Mouse (Mus musculus) c-Kit-positive CD71-positive TER-119-positive erythroid progenitor cells, embryonic 14.5 days (primary cell): ENCODE data around the gene Gm45021.
A peak's percentile ranks its signal among the peaks of the same experiment; 100 is the strongest.
"Not testable (repeated sequence)": the region's sequence is repeated elsewhere in the genome, so short reads cannot be mapped to it uniquely, and the experiment has no call there.

Source experiments
- DNase-seq: peaks from one replicate; pipeline ENCODE4 v3.0.0-alpha.2; 2013; ENCODE audit warnings: low spot score

Gm45021 gene

GRCm38 (mm10) chr6:48613464-48613863 is 24.1 kb downstream of the Gm45021 start:
- no peak for DNase-seq

GRCm38 (mm10) chr6:48614756-48615155 is 25.3 kb downstream of the Gm45021 start:
- no peak for DNase-seq

- no peak for DNase-seq
Measured at GRCm38 (mm10) chr6:48620031-48620430, 30.6 kb downstream of the Gm45021 start.

GRCm38 (mm10) chr6:48622186-48622843 is 32.9 kb downstream of the Gm45021 start:
- DNase-seq: not testable (repeated sequence)

- DNase-seq: no peak
Measured at GRCm38 (mm10) chr6:48623460-48623859, 34.0 kb downstream of the Gm45021 start.

GRCm38 (mm10) chr6:48626464-48626863 is 37.1 kb downstream of the Gm45021 start, which contains the start of gene AI854703:
Gene AI854703 (plus strand): TSS chr6:48626764.
- no peak for DNase-seq

GRCm38 (mm10) chr6:48626984-48627383 is 37.6 kb downstream of the Gm45021 start:
- DNase-seq: no peak

GRCm38 (mm10) chr6:48627511-48627924 is 38.1 kb downstream of the Gm45021 start:
- DNase-seq: no peak

- no peak for DNase-seq
Measured at GRCm38 (mm10) chr6:48628377-48628776, 39.0 kb downstream of the Gm45021 start.

- DNase-seq: no peak
Measured at GRCm38 (mm10) chr6:48628808-48629660, 39.6 kb downstream of the Gm45021 start.

GRCm38 (mm10) chr6:48629661-48630034 is 40.2 kb downstream of the Gm45021 start:
- no peak for DNase-seq

GRCm38 (mm10) chr6:48630831-48631230 is 41.4 kb downstream of the Gm45021 start:
- no peak for DNase-seq

GRCm38 (mm10) chr6:48635105-48635504 is 45.7 kb downstream of the Gm45021 start:
- DNase-seq: no peak

- DNase-seq: no peak
Measured at GRCm38 (mm10) chr6:48636515-48636914, 47.1 kb downstream of the Gm45021 start.

GRCm38 (mm10) chr6:48637811-48638500 is 48.5 kb downstream of the Gm45021 start:
- no peak for DNase-seq

GRCm38 (mm10) chr6:48638553-48638952 is 49.1 kb downstream of the Gm45021 start:
- no peak for DNase-seq

GRCm38 (mm10) chr6:48641391-48641790 is 52.0 kb downstream of the Gm45021 start:
- no peak for DNase-seq

GRCm38 (mm10) chr6:48642764-48643292 is 53.4 kb downstream of the Gm45021 start:
- DNase-seq: peak; percentile 29

GRCm38 (mm10) chr6:48645660-48646308 is 56.4 kb downstream of the Gm45021 start:
- DNase-seq: peak; percentile 49

GRCm38 (mm10) chr6:48646309-48646690 is 56.9 kb downstream of the Gm45021 start:
- no peak for DNase-seq

- DNase-seq: no peak
Measured at GRCm38 (mm10) chr6:48646995-48647394, 57.6 kb downstream of the Gm45021 start, which contains the start of gene Gimap8. Gene Gimap8 (plus strand): TSS chr6:48647234.

GRCm38 (mm10) chr6:48647611-48648010 is 58.2 kb downstream of the Gm45021 start:
- DNase-seq: no peak
